Mouse (Mus musculus) heart, embryonic 12.5 days (tissue): Measurements from ENCODE around the gene Cpxm2. TPM values are rescaled to one million over a fixed set of nuclear protein-coding genes. Genes with fewer than 3 reads are reported as not detected.

Experiments
- ATAC-seq: fragments of 200-750 bp; cut with Nextera tagmentation; 2 replicates; pipeline ENCODE4 v1.8.0; 2017; ENCODE audit warnings: moderate TSS enrichment, moderate library complexity; ENCODE audit not compliant: insufficient number of reproducible peaks, low FRiP score
- H3K27ac ChIP-seq: fragments of 300-500 bp; sonication (generic); 2 replicates; pipeline ENCODE4 v1.5.1; 2016; ENCODE audit warnings: mild to moderate bottlenecking, moderate library complexity; ENCODE audit not compliant: poor library complexity, severe bottlenecking
- H3K27me3 ChIP-seq: fragments of 300-500 bp; sonication (generic); replicated peaks from 2 replicates; pipeline ENCODE4 v1.6.1; 2016; ENCODE audit warnings: mild to moderate bottlenecking, moderate library complexity
- H3K36me3 ChIP-seq: fragments of 300-500 bp; sonication (generic); 2 replicates; pipeline ENCODE4 v1.6.1; 2016; ENCODE audit warnings: mild to moderate bottlenecking, moderate library complexity
- H3K4me1 ChIP-seq: fragments of 300-500 bp; sonication (generic); replicated peaks from 2 replicates; pipeline ENCODE4 v1.6.1; 2016; ENCODE audit warnings: mild to moderate bottlenecking
- H3K4me2 ChIP-seq: fragments of 300-500 bp; sonication (generic); 2 replicates; pipeline ENCODE4 v1.6.1; 2016; ENCODE audit warnings: mild to moderate bottlenecking, moderate library complexity
- H3K4me3 ChIP-seq: fragments of 300-500 bp; sonication (generic); 2 replicates; pipeline ENCODE4 v1.5.1; 2016; ENCODE audit warnings: mild to moderate bottlenecking
- H3K9ac ChIP-seq: fragments of 300-500 bp; sonication (generic); 2 replicates; pipeline ENCODE4 v1.6.1; 2016; ENCODE audit warnings: mild to moderate bottlenecking, moderate library complexity
- H3K9me3 ChIP-seq: fragments of 300-500 bp; sonication (generic); replicated peaks from 2 replicates; pipeline ENCODE4 v1.6.1; 2016; ENCODE audit warnings: mild to moderate bottlenecking, moderate library complexity
- whole genome bisulfite sequencing: fragments of 180-500 bp; shearing (Covaris S2); methylation state at CpG from one replicate; pipeline ENCODE4 v1.1.7; 2016; 5-methylcytosine and 5-hydroxymethylcytosine counted together
- polyA plus RNA-seq: library from polyadenylated mRNA; unstranded; fragments of >200 nt; fragmentation: Nextera tagmentation; extraction: Ambion mirVana; gene quantifications from 2 replicates; pipeline ENCODE4 v1.2.1, GENCODE M21; 2016

Cpxm2 gene
- polyA plus RNA-seq, 1 experiment from 2014 or later, result 0.24 TPM

DNA sequence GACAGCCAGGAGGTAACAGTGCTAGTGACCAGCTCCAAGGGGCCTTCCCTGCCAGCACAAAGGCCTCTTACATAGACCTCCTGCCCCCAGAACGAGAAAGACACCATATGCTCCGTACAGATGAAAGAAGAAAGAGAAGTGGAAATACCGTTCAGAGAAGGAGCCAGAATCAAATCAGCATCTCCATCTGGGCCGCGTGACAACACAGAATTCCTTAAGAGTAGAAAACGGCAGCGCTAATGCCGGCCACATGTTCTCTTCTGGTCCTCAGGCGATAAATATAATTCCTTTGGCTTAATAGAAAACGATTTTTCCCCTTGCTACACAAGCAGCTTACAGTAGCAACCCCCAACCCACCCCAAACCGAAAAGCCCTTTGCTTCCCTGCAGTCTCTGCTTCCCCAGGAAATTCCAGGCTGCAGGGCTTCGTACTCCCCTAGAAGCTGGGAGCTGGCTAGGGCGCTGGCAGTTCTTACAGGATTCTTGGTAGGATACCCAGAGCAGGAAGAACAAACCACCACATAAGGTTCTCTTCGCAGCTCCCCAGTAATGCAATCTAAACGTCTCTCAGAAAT lies 9.2 kb downstream of the Cpxm2 start:
- ATAC-seq, result no peak
- H3K9ac ChIP-seq, result no peak overlapping the region
- no peak overlapping the region for H3K27ac ChIP-seq
- WGBS, result 73% methylated on average over 15 of the region's 15 CpGs
- no peaks in the 10 kb centered on the region for H3K9me3 ChIP-seq
- no peaks in the 10 kb centered on the region for H3K36me3 ChIP-seq
- no peak overlapping the region for H3K4me3 ChIP-seq
- no peaks in the 10 kb centered on the region for H3K27me3 ChIP-seq
- H3K4me1 ChIP-seq, result no peaks in the 10 kb centered on the region
- no peak overlapping the region for H3K4me2 ChIP-seq

DNA sequence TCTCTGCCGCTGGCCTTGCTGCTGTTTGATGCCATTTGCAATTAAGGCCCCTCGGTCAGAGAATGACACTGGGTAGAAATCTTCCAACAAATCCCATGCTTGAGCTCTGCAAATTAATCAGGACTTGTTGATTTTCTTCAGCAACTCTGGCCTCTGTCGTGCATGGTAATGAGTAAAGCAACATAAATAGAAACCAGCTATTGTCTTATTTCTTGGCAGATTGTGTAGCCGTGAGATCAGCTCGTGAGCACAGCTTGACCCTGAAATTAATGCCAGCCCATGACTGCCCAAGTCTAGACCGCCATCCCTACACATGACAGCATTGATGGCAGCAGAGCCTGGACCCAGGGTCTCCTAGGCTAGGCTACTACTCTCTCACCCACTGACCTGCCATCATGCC lies 25.9 kb downstream of the Cpxm2 start:
- Histone ChIP-seq H3K4me2 (no peak overlapping the region), H3K27me3 (no peaks in the 10 kb centered on the region), H3K4me3 (no peak overlapping the region), H3K9ac (no peak overlapping the region), H3K9me3 (peaks cover 4% of the 10 kb centered on the region), H3K4me1 (no peaks in the 10 kb centered on the region), H3K27ac (no peak overlapping the region), H3K36me3 (no peaks in the 10 kb centered on the region)
- 80% methylated on average over 6 of the region's 6 CpGs for WGBS
- ATAC-seq, result no peak

DNA sequence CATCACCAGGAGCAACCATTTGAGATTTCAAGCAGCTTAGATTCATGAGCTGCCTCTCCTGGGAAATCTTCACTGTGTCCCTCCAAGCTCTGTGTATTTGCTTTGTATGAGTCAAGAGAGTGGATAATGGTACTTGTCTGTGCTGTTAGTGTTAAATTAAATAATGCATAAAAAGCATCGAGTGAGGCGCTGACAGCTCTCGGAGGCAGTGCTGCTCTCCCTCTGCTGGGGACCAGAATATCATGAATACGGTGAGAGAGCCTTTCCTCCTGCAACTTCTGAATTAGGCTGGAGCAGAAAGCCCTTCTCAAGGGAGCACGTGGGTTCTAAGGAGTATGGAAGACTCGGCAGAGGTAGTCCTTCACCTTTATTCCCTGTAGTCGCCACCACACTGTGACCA lies 29.6 kb downstream of the Cpxm2 start:
- no peak overlapping the region for H3K4me3 ChIP-seq
- H3K9me3 ChIP-seq, result no peaks in the 10 kb centered on the region
- ATAC-seq, result no peak
- no peak overlapping the region for H3K4me2 ChIP-seq
- 63% methylated on average over 7 of the region's 7 CpGs for WGBS
- no peak overlapping the region for H3K9ac ChIP-seq
- no peak overlapping the region for H3K27ac ChIP-seq
- no peaks in the 10 kb centered on the region for H3K27me3 ChIP-seq
- peaks cover 10% of the 10 kb centered on the region for H3K4me1 ChIP-seq
- H3K36me3 ChIP-seq, result no peaks in the 10 kb centered on the region

DNA sequence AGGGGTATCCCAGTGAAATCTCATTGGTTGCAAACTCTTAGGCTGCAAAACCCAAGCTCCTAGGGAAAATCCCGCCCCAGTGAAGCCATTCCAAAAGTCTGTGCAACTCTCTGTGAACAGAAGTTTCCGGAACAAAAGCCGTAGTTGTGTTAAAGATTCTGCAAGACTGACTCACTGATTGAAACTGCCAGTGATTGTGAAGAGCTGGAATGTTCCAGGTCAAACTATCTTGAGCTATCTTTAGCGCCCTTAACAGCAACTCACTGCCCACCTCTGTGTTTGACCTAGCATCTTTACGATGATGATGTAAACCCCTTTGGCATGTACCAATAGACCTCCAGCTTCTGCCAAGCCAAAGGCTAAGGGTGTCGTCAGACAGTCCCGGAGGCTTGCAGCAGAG lies 31.3 kb downstream of the Cpxm2 start:
- H3K9ac ChIP-seq, result no peak overlapping the region
- no peaks in the 10 kb centered on the region for H3K9me3 ChIP-seq
- H3K27me3 ChIP-seq, result no peaks in the 10 kb centered on the region
- H3K4me1 ChIP-seq, result peaks cover 10% of the 10 kb centered on the region
- no peaks in the 10 kb centered on the region for H3K36me3 ChIP-seq
- ATAC-seq, result no peak
- 42% methylated on average over 7 of the region's 7 CpGs for WGBS
- no peak overlapping the region for H3K27ac ChIP-seq
- no peak overlapping the region for H3K4me2 ChIP-seq
- no peak overlapping the region for H3K4me3 ChIP-seq

DNA sequence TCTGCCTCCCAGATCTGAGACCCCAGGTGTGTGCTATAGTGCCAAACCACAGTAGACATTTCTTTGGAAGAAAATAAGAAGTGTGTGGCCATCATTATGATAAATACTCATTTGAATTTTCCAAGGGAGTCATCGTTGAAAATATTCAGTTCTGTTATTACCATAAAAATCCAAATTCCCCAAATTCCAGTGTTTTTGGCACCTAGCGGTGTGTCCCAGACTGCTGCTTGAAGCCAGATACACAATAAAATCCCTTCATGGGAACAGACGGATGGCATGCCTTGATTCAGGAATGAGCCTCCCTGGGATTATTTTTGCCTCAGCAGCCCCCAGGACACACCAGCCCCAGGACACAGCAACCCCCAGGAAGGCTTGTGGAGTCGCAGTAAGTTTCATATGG lies 34.7 kb downstream of the Cpxm2 start:
- H3K4me3 ChIP-seq, result no peak overlapping the region
- no peaks in the 10 kb centered on the region for H3K27me3 ChIP-seq
- no peak overlapping the region for H3K27ac ChIP-seq
- no peak overlapping the region for H3K4me2 ChIP-seq
- 72% methylated on average over 4 of the region's 4 CpGs for WGBS
- ATAC-seq, result no peak
- no peaks in the 10 kb centered on the region for H3K9me3 ChIP-seq
- H3K9ac ChIP-seq, result no peak overlapping the region
- H3K4me1 ChIP-seq, result peaks cover 10% of the 10 kb centered on the region
- H3K36me3 ChIP-seq, result no peaks in the 10 kb centered on the region

DNA sequence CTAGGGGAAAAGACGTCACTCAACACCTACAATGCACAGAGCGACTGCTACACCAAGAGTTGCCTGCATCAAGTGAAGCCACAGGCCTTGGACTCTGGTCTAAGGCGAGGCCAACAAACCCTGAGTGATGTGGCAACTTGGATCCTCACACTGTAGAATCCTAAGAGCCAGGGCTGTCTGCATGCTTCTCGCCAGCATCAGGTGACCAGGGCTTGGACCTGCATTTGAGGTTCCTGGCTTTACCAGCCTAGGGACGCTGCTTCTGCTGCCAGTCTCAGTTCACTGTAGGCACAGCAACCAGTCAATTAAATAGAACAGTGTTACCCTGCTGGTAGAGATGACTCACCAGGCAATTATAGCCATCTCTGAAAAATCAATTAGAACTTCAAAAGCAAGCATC lies 42.8 kb downstream of the Cpxm2 start:
- H3K9ac ChIP-seq, result no peak overlapping the region
- no peaks in the 10 kb centered on the region for H3K36me3 ChIP-seq
- 65% methylated on average over 5 of the region's 5 CpGs for whole genome bisulfite sequencing
- no peak overlapping the region for H3K4me3 ChIP-seq
- no peak for ATAC-seq
- no peaks in the 10 kb centered on the region for H3K9me3 ChIP-seq
- H3K27ac ChIP-seq, result no peak overlapping the region
- H3K4me1 ChIP-seq, result no peaks in the 10 kb centered on the region
- no peaks in the 10 kb centered on the region for H3K27me3 ChIP-seq
- H3K4me2 ChIP-seq, result no peak overlapping the region

DNA sequence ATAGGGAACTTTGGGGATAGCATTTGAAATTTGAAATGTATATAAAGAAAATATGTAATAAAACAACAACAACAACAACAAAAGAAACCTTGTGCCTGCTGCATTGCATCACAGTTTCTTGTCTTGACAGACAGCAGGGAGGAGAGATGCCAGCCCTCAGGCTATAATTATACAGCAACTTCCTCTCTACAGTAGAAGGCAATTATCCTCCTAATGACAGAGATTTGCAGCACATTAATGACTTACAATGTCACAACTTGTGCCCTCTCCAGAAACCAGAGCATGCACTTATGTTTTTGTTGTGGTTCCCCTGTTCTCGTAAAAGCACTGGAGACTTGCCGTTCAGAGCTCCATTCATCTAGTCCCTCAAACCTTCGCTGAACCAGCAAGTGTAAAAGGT lies 44.2 kb downstream of the Cpxm2 start:
- Histone ChIP-seq H3K4me2 (no peak overlapping the region), H3K4me1 (no peaks in the 10 kb centered on the region), H3K27ac (no peak overlapping the region), H3K27me3 (no peaks in the 10 kb centered on the region), H3K36me3 (no peaks in the 10 kb centered on the region), H3K9ac (no peak overlapping the region), H3K4me3 (no peak overlapping the region), H3K9me3 (no peaks in the 10 kb centered on the region)
- ATAC-seq, result no peak
- WGBS, result 83% methylated on average over 3 of the region's 3 CpGs

DNA sequence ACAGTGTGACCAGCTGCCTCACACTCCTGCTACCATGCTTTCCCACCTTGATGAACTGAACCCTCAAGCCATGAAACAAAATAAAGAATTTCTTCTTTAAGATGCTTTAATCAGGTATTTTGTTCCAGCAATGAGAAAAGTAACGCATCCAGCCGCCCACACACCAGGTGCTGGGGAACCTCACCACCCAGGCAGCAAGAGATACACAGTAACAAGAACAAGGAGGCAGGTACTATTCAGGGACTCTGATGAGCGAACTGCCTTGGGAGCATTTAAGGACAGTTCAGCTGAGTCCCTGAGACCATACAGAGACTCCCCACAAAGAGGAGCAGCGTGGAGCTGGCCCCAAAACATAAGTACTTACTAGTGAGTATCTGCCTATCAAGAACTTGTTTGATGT lies 47.6 kb downstream of the Cpxm2 start:
- WGBS, result 76% methylated on average over 4 of the region's 4 CpGs
- H3K4me2 ChIP-seq, result no peak overlapping the region
- H3K9ac ChIP-seq, result no peak overlapping the region
- H3K27me3 ChIP-seq, result no peaks in the 10 kb centered on the region
- H3K27ac ChIP-seq, result no peak overlapping the region
- no peaks in the 10 kb centered on the region for H3K4me1 ChIP-seq
- no peaks in the 10 kb centered on the region for H3K36me3 ChIP-seq
- H3K9me3 ChIP-seq, result no peaks in the 10 kb centered on the region
- no peak for ATAC-seq
- H3K4me3 ChIP-seq, result no peak overlapping the region

DNA sequence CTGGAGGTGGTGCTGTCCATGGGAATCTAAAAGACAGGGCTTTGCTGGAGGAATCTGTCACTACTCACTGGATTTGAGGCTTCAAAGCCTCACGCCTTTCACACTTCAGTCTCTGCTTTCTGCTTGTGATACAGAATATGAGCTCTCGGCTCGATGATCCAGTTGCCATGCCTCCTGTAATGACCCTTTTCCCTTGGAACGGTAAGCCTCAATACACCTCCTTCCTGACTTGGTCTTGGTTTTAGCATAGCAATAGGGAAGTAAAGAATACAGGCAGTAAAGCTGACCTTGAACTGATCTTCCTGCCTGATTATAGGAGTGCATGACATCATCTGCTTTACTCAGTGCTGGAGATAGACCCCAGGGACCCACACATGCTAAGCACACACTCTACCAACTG lies 49.2 kb downstream of the Cpxm2 start:
- no peak overlapping the region for H3K27ac ChIP-seq
- H3K4me1 ChIP-seq, result no peaks in the 10 kb centered on the region
- no peaks in the 10 kb centered on the region for H3K36me3 ChIP-seq
- H3K27me3 ChIP-seq, result no peaks in the 10 kb centered on the region
- H3K9me3 ChIP-seq, result no peaks in the 10 kb centered on the region
- H3K4me2 ChIP-seq, result no peak overlapping the region
- no peak overlapping the region for H3K9ac ChIP-seq
- no peak for ATAC-seq
- H3K4me3 ChIP-seq, result no peak overlapping the region
- 72% methylated on average over 4 of the region's 4 CpGs for WGBS

DNA sequence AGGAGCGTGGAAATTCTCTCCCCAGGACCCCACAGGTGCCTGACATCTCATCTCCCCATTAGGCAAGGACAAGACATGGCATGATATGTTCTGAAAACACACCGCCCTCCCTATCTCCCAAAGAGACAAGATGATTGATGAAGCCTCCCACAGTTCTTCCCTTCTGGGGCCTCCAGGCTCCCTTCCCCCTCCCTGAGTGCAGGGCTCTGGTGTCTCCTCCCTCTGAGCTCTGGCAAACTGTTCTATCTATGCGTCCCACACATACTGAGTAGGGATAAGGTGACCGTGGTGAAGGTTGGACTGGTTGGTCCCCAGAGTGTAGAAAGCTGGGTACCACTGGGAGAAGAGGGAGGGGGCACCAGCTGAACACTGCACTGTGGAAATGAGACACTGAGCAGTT lies 56.1 kb downstream of the Cpxm2 start:
- no peaks in the 10 kb centered on the region for H3K27me3 ChIP-seq
- H3K36me3 ChIP-seq, result no peaks in the 10 kb centered on the region
- H3K27ac ChIP-seq, result no peak overlapping the region
- no peak overlapping the region for H3K9ac ChIP-seq
- H3K4me1 ChIP-seq, result no peaks in the 10 kb centered on the region
- peaks cover 9% of the 10 kb centered on the region; the same call in 1 of the 2 replicates for H3K9me3 ChIP-seq
- no peak overlapping the region for H3K4me3 ChIP-seq
- 29% methylated on average over 4 of the region's 4 CpGs for WGBS
- ATAC-seq, result no peak
- H3K4me2 ChIP-seq, result no peak overlapping the region

DNA sequence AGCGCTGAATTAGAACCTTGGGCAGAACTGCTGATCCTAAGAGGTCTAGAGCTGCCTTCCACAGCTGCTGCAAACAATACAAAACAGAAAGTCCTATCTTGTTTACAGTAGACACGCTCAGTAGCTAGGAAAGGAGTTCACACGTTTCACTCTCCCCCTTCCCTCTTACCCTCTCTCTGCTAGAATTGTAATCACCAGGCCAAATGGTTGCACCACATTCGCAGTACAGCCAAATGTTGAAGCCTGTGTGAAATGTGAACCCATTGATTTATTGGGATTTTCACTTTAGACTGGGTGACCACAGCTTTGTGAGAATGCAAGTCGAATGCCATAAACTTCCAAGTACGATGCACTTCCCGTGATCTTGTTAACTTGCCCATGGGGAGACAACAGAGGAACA lies 59.9 kb downstream of the Cpxm2 start:
- H3K9ac ChIP-seq, result no peak overlapping the region
- no peaks in the 10 kb centered on the region for H3K27me3 ChIP-seq
- H3K36me3 ChIP-seq, result no peaks in the 10 kb centered on the region
- WGBS, result 51% methylated on average over 7 of the region's 7 CpGs
- ATAC-seq, result no peak
- no peaks in the 10 kb centered on the region for H3K4me1 ChIP-seq
- peaks cover 9% of the 10 kb centered on the region; the same call in 1 of the 2 replicates for H3K9me3 ChIP-seq
- no peak overlapping the region for H3K4me3 ChIP-seq
- H3K4me2 ChIP-seq, result no peak overlapping the region
- H3K27ac ChIP-seq, result no peak overlapping the region

DNA sequence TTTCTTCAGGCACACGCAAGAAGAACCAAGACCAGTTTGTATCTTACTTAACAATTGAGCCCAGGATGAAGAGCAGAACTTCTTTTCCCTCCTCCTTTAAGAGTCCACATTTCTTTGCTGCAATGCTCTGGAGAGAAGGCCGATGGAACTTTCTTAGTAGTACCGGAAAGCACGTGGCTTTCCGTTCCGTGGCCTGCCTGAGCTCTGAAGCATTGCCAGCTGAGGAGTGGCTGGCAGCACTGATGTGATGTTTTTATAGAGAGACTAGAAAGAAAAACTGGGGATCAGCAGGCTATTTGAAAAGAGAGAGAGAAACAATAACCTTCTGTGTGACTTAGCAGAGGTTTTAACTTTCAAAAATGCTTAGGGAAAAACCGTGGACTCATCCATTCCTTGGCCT lies 63.0 kb downstream of the Cpxm2 start:
- Histone ChIP-seq H3K4me1 (no peaks in the 10 kb centered on the region), H3K27me3 (no peaks in the 10 kb centered on the region), H3K4me3 (no peak overlapping the region), H3K9me3 (0 out of 2 replicates have a peak, but pooled peaks cover under 1% of the 10 kb centered on the region), H3K36me3 (no peaks in the 10 kb centered on the region), H3K9ac (no peak overlapping the region), H3K4me2 (no peak overlapping the region), H3K27ac (no peak overlapping the region)
- ATAC-seq, result no peak
- 74% methylated on average over 7 of the region's 7 CpGs for WGBS
